ENCODE assay signal across 12 mouse cellular contexts in genomic region chr15:86093236-86093635, GRCm38 (mm10). TPM values are rescaled to one million over a fixed set of nuclear protein-coding genes. Genes with fewer than 3 reads are reported as not detected.
A peak's percentile ranks its signal among the peaks of the same experiment; 100 is the strongest.
DNase-seq lines count a peak whose midpoint lies in the region; ATAC-seq and TF ChIP-seq lines count a peak whose summit lies in the region.
"Had no signal": no experiment of that assay in that cellular context is flagged by ENCODE, and none has a peak within 500 bp of the region (broad histone marks: within the 10 kb centered on the region; RNA-seq: fewer than 3 reads in every experiment).

No protein-coding gene starts in this region.

- peaks cover 11% of the 10 kb centered on the region; the same call in 1 of the 2 replicates for H3K36me3 ChIP-seq in heart, embryonic 12.5 days
- peaks cover 51% of the 10 kb centered on the region for H3K36me3 ChIP-seq in liver, embryonic 12.5 days
- H3K36me3 ChIP-seq in liver, embryonic 11.5 days (ENCODE audit: control insufficient read depth, insufficient read depth, low read length) = no peaks in the 10 kb centered on the region
- peaks cover 23% of the 10 kb centered on the region; the same call in 1 of the 2 replicates for H3K36me3 ChIP-seq in heart, postnatal 0 days (replicated peaks; ENCODE audit: control insufficient read depth, insufficient read depth, low read length)
- no peaks in the 10 kb centered on the region for H3K36me3 ChIP-seq in stomach, embryonic 15.5 days

- H3K9ac ChIP-seq in heart, embryonic 12.5 days = no peak overlapping the region
- no peak overlapping the region for H3K9ac ChIP-seq in liver, embryonic 12.5 days
- H3K9ac ChIP-seq in liver, embryonic 11.5 days (ENCODE audit: low read depth, low read length) = no peak overlapping the region
- no peak overlapping the region for H3K9ac ChIP-seq in heart, postnatal 0 days (replicated peaks; ENCODE audit: low read depth, low read length)
- H3K9ac ChIP-seq in stomach, embryonic 15.5 days = no peak overlapping the region

- H3K9me3 ChIP-seq in heart, embryonic 12.5 days (replicated peaks) = no peaks in the 10 kb centered on the region
- H3K9me3 ChIP-seq in liver, embryonic 12.5 days (replicated peaks) = no peaks in the 10 kb centered on the region
- H3K9me3 ChIP-seq in liver, embryonic 11.5 days (ENCODE audit: control insufficient read depth, low read length) = no peaks in the 10 kb centered on the region
- H3K9me3 ChIP-seq in heart, postnatal 0 days (replicated peaks; ENCODE audit: control insufficient read depth, low read length) = no peaks in the 10 kb centered on the region
- H3K9me3 ChIP-seq in stomach, embryonic 15.5 days = no peaks in the 10 kb centered on the region

- H3K27ac ChIP-seq in heart, embryonic 12.5 days (ENCODE audit: poor library complexity, severe bottlenecking) = no peak overlapping the region
- peak overlapping the region; percentile 33; the same call in 1 of the 2 replicates for H3K27ac ChIP-seq in liver, embryonic 12.5 days
- no peak overlapping the region for H3K27ac ChIP-seq in liver, embryonic 11.5 days (ENCODE audit: low read depth, low read length)
- H3K27ac ChIP-seq in heart, postnatal 0 days (ENCODE audit: low read depth) = peak overlapping the region; percentile 30; the same call in 1 of the 2 replicates
- H3K27ac ChIP-seq in stomach, embryonic 15.5 days = peak overlapping the region; percentile 80

- peak; percentile 69 to 81 for DNase-seq in heart, adult 18-20 months
- DNase-seq in liver, embryonic 11.5 days (ENCODE audit: low spot score) = no peak
- DNase-seq in heart, postnatal 0 days (ENCODE audit: low spot score) = no peak
- no peak for DNase-seq in urinary bladder, adult 18-20 months (ENCODE audit: low spot score in 2 of 2)
- no peak for DNase-seq in testis, postnatal 10 days (ENCODE audit: low spot score)
- DNase-seq: B cell, adult 2 months; cerebellum, adult 11-12 months; embryo, embryonic 11 days; thymus, postnatal 14 days had no signal

- ATAC-seq in heart, embryonic 12.5 days (ENCODE audit: insufficient number of reproducible peaks, low FRiP score) = no peak
- no peak for ATAC-seq in liver, embryonic 12.5 days
- ATAC-seq in liver, embryonic 11.5 days (replicated peaks; ENCODE audit: low FRiP score) = no peak
- ATAC-seq in heart, postnatal 0 days (ENCODE audit: insufficient read depth, low read depth) = no peak
- ATAC-seq in stomach, embryonic 15.5 days (ENCODE audit: insufficient read depth, low FRiP score, low read depth) = no peak

- WGBS in heart, embryonic 12.5 days = 97% methylated on average over 1 of the region's 1 CpGs
- WGBS in liver, embryonic 12.5 days (ENCODE audit: insufficient replicate concordance) = 84% methylated on average over 1 of the region's 1 CpGs
- WGBS in liver, embryonic 11.5 days = 93% methylated on average over 1 of the region's 1 CpGs
- 95% methylated on average over 1 of the region's 1 CpGs for WGBS in heart, postnatal 0 days
- 50% methylated on average over 1 of the region's 1 CpGs for WGBS in stomach, embryonic 15.5 days

- H3K4me1 ChIP-seq in heart, embryonic 12.5 days (replicated peaks) = peaks cover 26% of the 10 kb centered on the region
- peaks cover 43% of the 10 kb centered on the region for H3K4me1 ChIP-seq in liver, embryonic 12.5 days
- peaks cover 15% of the 10 kb centered on the region for H3K4me1 ChIP-seq in liver, embryonic 11.5 days (replicated peaks; ENCODE audit: control insufficient read depth, insufficient read depth, low read length)
- peaks cover 46% of the 10 kb centered on the region for H3K4me1 ChIP-seq in heart, postnatal 0 days (ENCODE audit: control insufficient read depth, insufficient read depth)
- peaks cover 53% of the 10 kb centered on the region for H3K4me1 ChIP-seq in stomach, embryonic 15.5 days

- H3K4me2 ChIP-seq in heart, embryonic 12.5 days = no peak overlapping the region
- no peak overlapping the region for H3K4me2 ChIP-seq in liver, embryonic 12.5 days
- H3K4me2 ChIP-seq in liver, embryonic 11.5 days = no peak overlapping the region
- no peak overlapping the region for H3K4me2 ChIP-seq in heart, postnatal 0 days (ENCODE audit: low read depth, low read length)
- no peak overlapping the region for H3K4me2 ChIP-seq in stomach, embryonic 15.5 days

- no peak for TF ChIP-seq CTCF in heart, postnatal 0 days (IDR thresholded peaks at IDR 0.05; ENCODE audit: low read depth)

- no peak overlapping the region for H3K4me3 ChIP-seq in heart, embryonic 12.5 days
- no peak overlapping the region for H3K4me3 ChIP-seq in liver, embryonic 12.5 days
- H3K4me3 ChIP-seq in liver, embryonic 11.5 days (ENCODE audit: low read depth, low read length) = no peak overlapping the region
- no peak overlapping the region for H3K4me3 ChIP-seq in heart, postnatal 0 days (ENCODE audit: low read depth, low read length)
- H3K4me3 ChIP-seq in stomach, embryonic 15.5 days (replicated peaks) = no peak overlapping the region

- no peaks in the 10 kb centered on the region for H3K27me3 ChIP-seq in heart, embryonic 12.5 days (replicated peaks)
- no peaks in the 10 kb centered on the region for H3K27me3 ChIP-seq in liver, embryonic 12.5 days (replicated peaks)
- no peaks in the 10 kb centered on the region for H3K27me3 ChIP-seq in liver, embryonic 11.5 days (replicated peaks; ENCODE audit: control insufficient read depth, insufficient read depth, low read length)
- no peaks in the 10 kb centered on the region for H3K27me3 ChIP-seq in heart, postnatal 0 days (ENCODE audit: control insufficient read depth, insufficient read depth, low read length)
- no peaks in the 10 kb centered on the region for H3K27me3 ChIP-seq in stomach, embryonic 15.5 days (replicated peaks)

- no peak for TF ChIP-seq EP300 in heart, postnatal 0 days (IDR thresholded peaks at IDR 0.05; ENCODE audit: low read depth)

RNA-seq across cellular contexts. Expression of gene Gramd4, which starts 35.7 kb away (rescaled TPM):
- total RNA-seq in heart, adult 18-20 months (2021) = 10 to 100 TPM; 32.6 to 32.7 TPM
- polyA plus RNA-seq in heart, embryonic 12.5 days (2016; fragmentation: Nextera tagmentation; extraction: Ambion mirVana) = 14.3 and 14.8 TPM in 2 replicates
- 14.4 and 15.1 TPM in 2 replicates for polyA plus RNA-seq in liver, embryonic 12.5 days (2016; fragmentation: Nextera tagmentation; extraction: Ambion mirVana)
- polyA plus RNA-seq in liver, embryonic 11.5 days (2014; fragmentation: Nextera tagmentation; extraction: Ambion mirVana) = 12.6 and 13.9 TPM in 2 replicates
- total RNA-seq in heart, postnatal 0 days (2014; rRNA removed; ENCODE audit: low replicate concordance) = 31.8 and 35.0 TPM in 2 replicates
- polyA plus RNA-seq in heart, postnatal 0 days (2015; fragmentation: Nextera tagmentation; extraction: Ambion mirVana) = 15.4 and 16.2 TPM in 2 replicates
- polyA plus RNA-seq in stomach, embryonic 15.5 days (2015; fragmentation: Nextera tagmentation; extraction: Ambion mirVana) = 13.8 and 15.2 TPM in 2 replicates

RNA-seq across cellular contexts. Expression of gene Celsr1, which starts 59.7 kb away (rescaled TPM):
- 1 to 10 TPM; 5.0 to 5.1 TPM for total RNA-seq in heart, adult 18-20 months (2021)
- 2.0 and 2.3 TPM in 2 replicates for polyA plus RNA-seq in heart, embryonic 12.5 days (2016; fragmentation: Nextera tagmentation; extraction: Ambion mirVana)
- 0.11 and 0.25 TPM in 2 replicates for polyA plus RNA-seq in liver, embryonic 12.5 days (2016; fragmentation: Nextera tagmentation; extraction: Ambion mirVana)
- polyA plus RNA-seq in liver, embryonic 11.5 days (2014; fragmentation: Nextera tagmentation; extraction: Ambion mirVana) = 0.53 and 1.4 TPM in 2 replicates
- total RNA-seq in heart, postnatal 0 days (2014; rRNA removed; ENCODE audit: low replicate concordance) = 17.4 and 18.0 TPM in 2 replicates
- 0.80 and 0.97 TPM in 2 replicates for polyA plus RNA-seq in heart, postnatal 0 days (2015; fragmentation: Nextera tagmentation; extraction: Ambion mirVana)
- polyA plus RNA-seq in stomach, embryonic 15.5 days (2015; fragmentation: Nextera tagmentation; extraction: Ambion mirVana) = 3.1 and 3.2 TPM in 2 replicates

Comparison
In these comparisons a context has a peak if more than half of its experiments do, and no peak if none do; other contexts are left out.
1. DNase-seq: peak in heart, adult 18-20 months (2 of 2); none in liver, embryonic 11.5 days (single experiment), heart, postnatal 0 days (single experiment), urinary bladder, adult 18-20 months (0 of 2) and testis, postnatal 10 days (single experiment).
2. H3K27ac ChIP-seq: peak in liver, embryonic 12.5 days (single experiment), heart, postnatal 0 days (single experiment) and stomach, embryonic 15.5 days (single experiment); none in heart, embryonic 12.5 days (single experiment) and liver, embryonic 11.5 days (single experiment).